Mouse (Mus musculus): ENCODE data around the gene Gm10273. TPM values are rescaled to one million over a fixed set of nuclear protein-coding genes. Genes with fewer than 3 reads are reported as not detected.
"Not testable (repeated sequence)": the region's sequence is repeated elsewhere in the genome, so short reads cannot be mapped to it uniquely, and the experiment has no call there.

The Gm10273 gene
- 3.1 and 13.3 TPM in 2 replicates for polyA plus RNA-seq (2015; fragmentation: Nextera tagmentation; extraction: Ambion mirVana)

DNA sequence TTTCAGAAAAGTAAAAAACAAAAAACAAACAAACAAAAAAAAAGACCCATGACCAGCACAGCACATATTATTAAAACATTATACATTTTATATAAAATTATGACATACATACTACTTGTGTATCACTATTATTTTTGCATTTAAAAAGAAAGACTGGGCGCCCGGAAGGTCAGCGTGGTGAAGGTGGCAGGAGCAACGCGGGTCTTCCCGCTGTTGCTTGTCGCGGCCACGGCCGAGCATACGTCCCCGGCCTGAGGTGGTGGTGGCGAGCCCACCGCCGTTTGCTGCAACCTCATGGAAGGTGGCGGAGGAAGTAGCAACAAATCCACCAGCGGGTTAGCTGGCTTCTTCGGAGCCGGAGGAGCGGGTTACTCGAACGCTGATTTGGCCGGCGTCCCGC, at the start of gene Gm10273:
TSS of gene Gm10273 (plus strand) at position 172 of the 400 bp plus-strand sequence.
- not testable (repeated sequence) for H3K9me3 ChIP-seq (ENCODE audit: control insufficient read depth, low read length); H3K4me1 ChIP-seq (ENCODE audit: control insufficient read depth, insufficient read depth, low read depth, low read length); H3K4me3 ChIP-seq (ENCODE audit: low read length); H3K27ac ChIP-seq (ENCODE audit: low read depth, low read length); ATAC-seq; H3K36me3 ChIP-seq (ENCODE audit: control insufficient read depth, insufficient read depth, low read length); H3K4me2 ChIP-seq (ENCODE audit: low read length); H3K27me3 ChIP-seq (replicated peaks; ENCODE audit: control insufficient read depth, insufficient read depth, low read length); H3K9ac ChIP-seq (ENCODE audit: low read depth, low read length)
- 95% methylated on average over 10 of the region's 25 CpGs for WGBS

DNA sequence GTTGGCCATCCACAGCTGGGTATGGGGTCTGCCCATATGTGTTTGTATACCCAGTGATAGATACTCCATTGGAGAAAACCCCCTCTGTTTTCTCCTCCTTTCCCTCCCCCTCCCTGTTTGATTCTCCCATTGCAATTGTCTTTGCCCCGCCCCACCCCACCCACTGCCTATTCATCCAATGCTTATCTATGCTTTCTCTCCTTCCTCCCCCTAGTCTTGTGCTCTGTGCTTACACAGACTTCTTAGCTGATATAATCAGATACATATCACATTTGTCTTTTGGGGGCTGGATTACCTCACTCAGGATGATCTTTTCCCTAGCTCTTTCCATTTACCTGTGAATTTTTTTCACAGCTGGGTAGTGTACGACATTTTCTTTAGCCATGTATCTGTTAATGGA, 48.9 kb upstream of the Gm10273 start:
- Histone ChIP-seq H3K27me3 (replicated peaks; ENCODE audit: control insufficient read depth, insufficient read depth, low read length) (no peaks in the 10 kb centered on the region), H3K4me3 (ENCODE audit: low read length) (no peak overlapping the region), H3K36me3 (ENCODE audit: control insufficient read depth, insufficient read depth, low read length) (peaks cover 29% of the 10 kb centered on the region), H3K4me1 (ENCODE audit: control insufficient read depth, insufficient read depth, low read depth, low read length) (no peaks in the 10 kb centered on the region), H3K27ac (ENCODE audit: low read depth, low read length) (no peak overlapping the region), H3K9ac (ENCODE audit: low read depth, low read length) (no peak overlapping the region), H3K9me3 (ENCODE audit: control insufficient read depth, low read length) (no peaks in the 10 kb centered on the region; the same call in 1 of the 2 replicates), H3K4me2 (ENCODE audit: low read length) (no peak overlapping the region)
- WGBS, result 88% methylated on average over 2 of the region's 2 CpGs
- ATAC-seq, result no peak

DNA sequence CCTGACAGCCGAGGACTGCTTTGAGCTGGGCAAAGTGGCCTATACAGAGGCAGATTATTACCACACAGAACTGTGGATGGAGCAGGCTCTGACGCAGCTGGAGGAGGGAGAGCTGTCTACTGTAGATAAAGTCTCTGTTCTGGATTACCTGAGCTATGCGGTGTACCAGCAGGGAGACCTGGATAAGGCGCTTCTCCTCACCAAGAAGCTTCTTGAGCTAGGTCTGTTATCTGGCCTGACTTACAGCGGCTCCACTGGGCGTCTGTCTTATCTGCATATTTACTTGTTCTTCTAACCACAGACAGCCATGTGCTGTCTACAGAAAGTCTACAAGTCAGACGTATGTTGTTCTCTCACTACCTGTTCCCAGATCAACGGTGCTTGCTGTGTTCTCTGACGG, 47.2 kb upstream of the Gm10273 start:
- Histone ChIP-seq H3K27me3 (replicated peaks; ENCODE audit: control insufficient read depth, insufficient read depth, low read length) (no peaks in the 10 kb centered on the region), H3K4me1 (ENCODE audit: control insufficient read depth, insufficient read depth, low read depth, low read length) (no peaks in the 10 kb centered on the region), H3K9me3 (ENCODE audit: control insufficient read depth, low read length) (no peaks in the 10 kb centered on the region; the same call in 1 of the 2 replicates), H3K27ac (ENCODE audit: low read depth, low read length) (no peak overlapping the region), H3K4me3 (ENCODE audit: low read length) (no peak overlapping the region), H3K9ac (ENCODE audit: low read depth, low read length) (no peak overlapping the region), H3K36me3 (ENCODE audit: control insufficient read depth, insufficient read depth, low read length) (peaks cover 33% of the 10 kb centered on the region), H3K4me2 (ENCODE audit: low read length) (no peak overlapping the region)
- no peak for ATAC-seq
- 95% methylated on average over 9 of the region's 9 CpGs for WGBS

DNA sequence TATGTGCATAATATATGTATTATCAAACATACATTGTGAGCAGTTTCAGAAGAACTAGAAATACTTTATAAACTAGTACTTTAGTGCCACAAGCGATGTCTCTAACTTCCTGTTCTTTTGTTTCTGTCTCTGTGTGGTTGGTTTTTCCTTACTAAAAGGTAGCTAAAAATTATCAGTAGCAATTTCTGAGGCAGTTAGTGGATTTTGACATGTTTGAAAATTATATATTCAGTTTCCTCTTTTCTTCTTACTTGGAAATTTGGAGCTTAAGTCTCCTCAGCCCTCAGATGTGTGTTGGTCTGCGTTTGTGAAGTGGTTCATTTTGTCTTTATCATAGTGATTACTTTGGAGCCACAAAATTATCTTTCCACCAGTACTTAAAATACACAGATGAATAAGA, 45.9 kb upstream of the Gm10273 start:
- H3K27me3 ChIP-seq (replicated peaks; ENCODE audit: control insufficient read depth, insufficient read depth, low read length), result no peaks in the 10 kb centered on the region
- 91% methylated on average over 2 of the region's 2 CpGs for WGBS
- H3K4me3 ChIP-seq (ENCODE audit: low read length), result no peak overlapping the region
- H3K27ac ChIP-seq (ENCODE audit: low read depth, low read length), result no peak overlapping the region
- no peak overlapping the region for H3K4me2 ChIP-seq (ENCODE audit: low read length)
- H3K4me1 ChIP-seq (ENCODE audit: control insufficient read depth, insufficient read depth, low read depth, low read length), result no peaks in the 10 kb centered on the region
- peaks cover 36% of the 10 kb centered on the region for H3K36me3 ChIP-seq (ENCODE audit: control insufficient read depth, insufficient read depth, low read length)
- no peaks in the 10 kb centered on the region; the same call in 1 of the 2 replicates for H3K9me3 ChIP-seq (ENCODE audit: control insufficient read depth, low read length)
- H3K9ac ChIP-seq (ENCODE audit: low read depth, low read length), result no peak overlapping the region
- ATAC-seq, result no peak

DNA sequence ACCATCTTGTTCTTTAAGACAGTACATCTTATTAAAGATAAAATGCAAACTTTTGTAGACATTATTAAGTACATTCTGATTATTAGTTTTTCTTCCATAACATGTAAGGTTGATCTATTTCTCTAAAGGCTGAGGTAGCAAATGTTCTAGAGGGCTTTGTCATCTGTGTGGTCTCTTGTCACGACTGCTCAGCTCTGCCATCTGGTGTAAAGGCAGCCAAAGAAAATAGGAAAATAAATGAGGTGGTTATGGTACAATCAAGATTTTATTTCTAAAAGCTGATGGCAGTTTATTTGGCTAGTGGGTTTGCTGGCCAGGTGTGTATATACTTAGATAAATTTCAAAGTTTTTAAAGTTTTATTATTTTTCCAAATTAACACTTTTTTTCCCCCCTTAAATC, 42.4 kb upstream of the Gm10273 start:
- ATAC-seq, result no peak
- no peaks in the 10 kb centered on the region for H3K4me1 ChIP-seq (ENCODE audit: control insufficient read depth, insufficient read depth, low read depth, low read length)
- no peak overlapping the region for H3K4me2 ChIP-seq (ENCODE audit: low read length)
- H3K27ac ChIP-seq (ENCODE audit: low read depth, low read length), result no peak overlapping the region
- no peaks in the 10 kb centered on the region; the same call in 1 of the 2 replicates for H3K9me3 ChIP-seq (ENCODE audit: control insufficient read depth, low read length)
- H3K27me3 ChIP-seq (replicated peaks; ENCODE audit: control insufficient read depth, insufficient read depth, low read length), result no peaks in the 10 kb centered on the region
- H3K9ac ChIP-seq (ENCODE audit: low read depth, low read length), result no peak overlapping the region
- no peak overlapping the region for H3K4me3 ChIP-seq (ENCODE audit: low read length)
- WGBS, result 55% methylated on average over 1 of the region's 1 CpGs
- H3K36me3 ChIP-seq (ENCODE audit: control insufficient read depth, insufficient read depth, low read length), result peaks cover 40% of the 10 kb centered on the region

DNA sequence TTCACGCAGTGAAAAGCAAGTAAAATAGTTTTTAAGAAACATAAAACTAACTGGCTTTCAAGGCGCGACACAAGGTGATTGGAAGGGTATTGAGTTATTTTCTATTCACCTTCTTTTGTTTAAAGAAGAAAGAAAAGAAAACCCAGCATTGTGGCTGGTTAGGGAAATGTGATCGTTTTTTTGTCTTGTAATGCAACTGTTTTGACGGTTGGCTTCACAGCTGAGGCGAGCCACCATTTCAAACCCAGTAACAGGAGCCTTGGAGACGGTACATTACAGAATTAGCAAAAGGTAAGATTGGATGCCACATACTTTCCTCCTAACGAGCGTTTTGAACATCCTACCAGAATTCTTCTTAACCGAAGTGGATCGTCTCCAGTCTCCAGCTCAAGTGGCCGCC, 41.3 kb upstream of the Gm10273 start:
- Histone ChIP-seq H3K4me3 (ENCODE audit: low read length) (no peak overlapping the region), H3K4me2 (ENCODE audit: low read length) (no peak overlapping the region), H3K27ac (ENCODE audit: low read depth, low read length) (no peak overlapping the region), H3K4me1 (ENCODE audit: control insufficient read depth, insufficient read depth, low read depth, low read length) (no peaks in the 10 kb centered on the region), H3K9ac (ENCODE audit: low read depth, low read length) (no peak overlapping the region), H3K9me3 (ENCODE audit: control insufficient read depth, low read length) (no peaks in the 10 kb centered on the region), H3K27me3 (replicated peaks; ENCODE audit: control insufficient read depth, insufficient read depth, low read length) (no peaks in the 10 kb centered on the region), H3K36me3 (ENCODE audit: control insufficient read depth, insufficient read depth, low read length) (peaks cover 31% of the 10 kb centered on the region)
- ATAC-seq, result no peak
- 75% methylated on average over 12 of the region's 12 CpGs for WGBS

DNA sequence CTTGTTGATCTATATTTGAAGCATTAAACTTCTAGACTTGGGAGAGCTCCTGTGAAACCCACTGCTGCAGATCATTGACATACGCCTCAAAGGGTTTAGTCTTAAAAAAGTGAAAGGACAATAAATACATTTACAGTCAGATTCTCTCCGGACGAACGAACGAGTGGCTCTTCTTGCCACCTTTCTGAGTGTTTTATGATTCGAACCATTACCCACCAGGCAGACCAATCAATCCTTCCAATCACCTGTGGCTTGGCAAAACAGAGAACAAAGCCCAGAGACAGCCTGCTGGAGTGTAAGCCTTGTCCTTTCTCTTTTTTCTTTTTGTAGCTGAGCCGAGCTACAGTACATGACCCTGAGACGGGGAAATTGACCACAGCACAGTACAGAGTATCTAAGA, 40.4 kb upstream of the Gm10273 start:
- H3K27me3 ChIP-seq (replicated peaks; ENCODE audit: control insufficient read depth, insufficient read depth, low read length), result no peaks in the 10 kb centered on the region
- H3K4me3 ChIP-seq (ENCODE audit: low read length), result no peak overlapping the region
- ATAC-seq, result no peak
- no peak overlapping the region for H3K27ac ChIP-seq (ENCODE audit: low read depth, low read length)
- no peaks in the 10 kb centered on the region for H3K9me3 ChIP-seq (ENCODE audit: control insufficient read depth, low read length)
- peaks cover 28% of the 10 kb centered on the region for H3K36me3 ChIP-seq (ENCODE audit: control insufficient read depth, insufficient read depth, low read length)
- WGBS, result 77% methylated on average over 8 of the region's 8 CpGs
- no peak overlapping the region for H3K4me2 ChIP-seq (ENCODE audit: low read length)
- H3K9ac ChIP-seq (ENCODE audit: low read depth, low read length), result no peak overlapping the region
- H3K4me1 ChIP-seq (ENCODE audit: control insufficient read depth, insufficient read depth, low read depth, low read length), result no peaks in the 10 kb centered on the region

DNA sequence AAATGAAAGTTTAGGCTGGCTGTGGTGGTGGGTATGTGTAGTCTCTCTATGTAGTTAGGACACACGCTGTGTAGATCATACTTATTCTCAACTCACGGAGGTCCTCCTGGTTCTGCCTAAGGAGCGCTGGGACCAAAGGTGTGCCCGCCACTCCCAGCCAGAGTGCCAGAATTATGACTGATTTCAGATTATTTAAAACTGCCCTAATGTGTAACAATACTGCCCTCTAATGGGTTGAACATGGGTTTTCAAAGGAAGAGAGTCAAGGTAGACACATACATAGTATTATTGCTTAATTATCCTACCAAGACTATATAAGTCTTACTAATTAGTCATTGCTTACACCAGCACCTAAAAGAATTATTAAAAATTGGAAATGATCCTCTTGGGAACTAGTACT, 36.7 kb upstream of the Gm10273 start:
- Histone ChIP-seq H3K4me2 (ENCODE audit: low read length) (no peak overlapping the region), H3K9ac (ENCODE audit: low read depth, low read length) (no peak overlapping the region), H3K27ac (ENCODE audit: low read depth, low read length) (no peak overlapping the region), H3K9me3 (ENCODE audit: control insufficient read depth, low read length) (no peaks in the 10 kb centered on the region), H3K36me3 (ENCODE audit: control insufficient read depth, insufficient read depth, low read length) (peaks cover 23% of the 10 kb centered on the region), H3K4me1 (ENCODE audit: control insufficient read depth, insufficient read depth, low read depth, low read length) (no peaks in the 10 kb centered on the region), H3K27me3 (replicated peaks; ENCODE audit: control insufficient read depth, insufficient read depth, low read length) (no peaks in the 10 kb centered on the region), H3K4me3 (ENCODE audit: low read length) (no peak overlapping the region)
- 74% methylated on average over 4 of the region's 4 CpGs for WGBS
- ATAC-seq, result no peak

DNA sequence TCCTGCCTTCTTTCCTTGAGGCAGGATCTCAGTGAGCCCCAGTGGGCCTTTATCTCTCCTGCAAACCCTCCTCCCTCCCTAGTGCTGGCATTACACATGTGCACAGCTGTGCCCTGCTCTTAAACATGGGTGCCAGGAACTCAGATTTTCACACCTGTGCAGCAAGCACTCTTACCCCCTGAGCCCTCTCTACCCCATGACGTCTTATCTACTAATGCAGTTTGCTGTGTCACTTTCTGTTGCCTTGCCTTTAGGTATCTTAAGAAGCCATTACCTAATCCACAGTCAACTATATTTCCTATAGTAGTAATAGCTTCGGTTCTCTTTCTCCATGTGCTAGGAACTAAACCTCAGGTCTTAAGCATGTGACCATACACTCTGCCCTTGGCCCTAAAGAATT, 32.2 kb upstream of the Gm10273 start:
- Histone ChIP-seq H3K4me2 (ENCODE audit: low read length) (no peak overlapping the region), H3K9me3 (ENCODE audit: control insufficient read depth, low read length) (no peaks in the 10 kb centered on the region), H3K4me1 (ENCODE audit: control insufficient read depth, insufficient read depth, low read depth, low read length) (no peaks in the 10 kb centered on the region), H3K27me3 (replicated peaks; ENCODE audit: control insufficient read depth, insufficient read depth, low read length) (no peaks in the 10 kb centered on the region), H3K4me3 (ENCODE audit: low read length) (no peak overlapping the region), H3K9ac (ENCODE audit: low read depth, low read length) (no peak overlapping the region), H3K27ac (ENCODE audit: low read depth, low read length) (no peak overlapping the region), H3K36me3 (ENCODE audit: control insufficient read depth, insufficient read depth, low read length) (peaks cover 27% of the 10 kb centered on the region)
- no peak for ATAC-seq
- WGBS, result 93% methylated on average over 2 of the region's 2 CpGs

DNA sequence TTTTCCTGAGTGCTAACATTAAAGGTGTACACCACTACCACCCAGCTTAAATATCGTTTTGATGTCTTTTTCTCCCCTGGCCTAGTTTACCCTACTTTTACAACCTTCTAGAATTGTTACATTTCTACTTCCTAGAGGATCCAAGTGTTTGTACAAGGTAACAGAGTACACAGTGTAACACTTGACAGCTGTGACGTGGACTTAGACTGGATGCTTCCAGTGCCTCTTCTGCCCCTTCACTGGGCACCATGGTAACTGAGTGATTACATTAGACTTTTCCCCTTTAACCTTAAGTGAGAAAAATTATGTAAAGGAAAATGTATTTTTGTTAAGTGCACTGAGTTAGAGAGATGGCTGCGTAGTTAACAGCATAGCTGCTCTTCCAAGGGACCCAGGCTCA, 30.9 kb upstream of the Gm10273 start:
- Histone ChIP-seq H3K27me3 (replicated peaks; ENCODE audit: control insufficient read depth, insufficient read depth, low read length) (no peaks in the 10 kb centered on the region), H3K27ac (ENCODE audit: low read depth, low read length) (no peak overlapping the region), H3K4me3 (ENCODE audit: low read length) (no peak overlapping the region), H3K9me3 (ENCODE audit: control insufficient read depth, low read length) (no peaks in the 10 kb centered on the region), H3K4me2 (ENCODE audit: low read length) (no peak overlapping the region), H3K36me3 (ENCODE audit: control insufficient read depth, insufficient read depth, low read length) (peaks cover 33% of the 10 kb centered on the region), H3K4me1 (ENCODE audit: control insufficient read depth, insufficient read depth, low read depth, low read length) (no peaks in the 10 kb centered on the region), H3K9ac (ENCODE audit: low read depth, low read length) (no peak overlapping the region)
- 90% methylated on average over 3 of the region's 3 CpGs for WGBS
- ATAC-seq, result no peak
